Mouse (Mus musculus) adipocyte (in vitro differentiated cells): ENCODE data around the gene Dpp8.
"Not testable (repeated sequence)": the region's sequence is repeated elsewhere in the genome, so short reads cannot be mapped to it uniquely, and the experiment has no call there.

Source experiments
- DNase-seq: peaks from one replicate; pipeline ENCODE4 v3.0.0-alpha.2; 2016; ENCODE audit warnings: low spot score

Dpp8 gene

DNA sequence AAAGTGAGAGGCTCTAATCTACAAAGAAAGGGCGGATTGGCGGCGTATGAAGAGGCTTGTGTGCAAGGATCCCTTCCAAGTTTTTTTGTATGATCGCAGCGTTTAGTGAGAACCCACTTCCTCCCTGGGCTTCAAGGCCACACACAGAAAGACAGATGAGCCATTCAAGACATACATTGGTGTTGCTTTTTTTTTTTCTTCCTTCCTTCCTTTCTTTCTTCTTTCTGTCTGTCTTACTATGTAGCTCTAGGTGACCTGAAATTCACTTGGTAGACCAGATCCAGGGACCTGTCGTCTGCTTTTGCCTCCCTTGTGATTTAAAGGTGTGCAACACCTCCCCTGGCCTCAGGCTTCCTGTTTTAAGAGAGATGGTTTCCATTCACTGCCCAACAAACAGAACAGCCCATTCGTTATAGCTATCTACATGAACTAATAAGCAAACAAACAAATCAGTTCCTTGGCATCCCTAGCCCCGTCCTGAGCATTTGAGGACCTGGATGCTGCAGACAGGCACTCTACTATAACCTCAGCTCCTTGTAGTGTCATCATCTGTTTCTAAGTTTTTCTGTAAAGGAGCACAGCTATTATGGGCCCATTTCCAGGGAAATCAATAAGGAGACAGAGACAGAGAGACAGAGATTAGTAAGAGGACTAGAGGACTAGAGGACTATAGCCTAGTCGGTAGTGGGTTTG is 10.2 kb upstream of the Dpp8 start:
- DNase-seq = no peak

DNA sequence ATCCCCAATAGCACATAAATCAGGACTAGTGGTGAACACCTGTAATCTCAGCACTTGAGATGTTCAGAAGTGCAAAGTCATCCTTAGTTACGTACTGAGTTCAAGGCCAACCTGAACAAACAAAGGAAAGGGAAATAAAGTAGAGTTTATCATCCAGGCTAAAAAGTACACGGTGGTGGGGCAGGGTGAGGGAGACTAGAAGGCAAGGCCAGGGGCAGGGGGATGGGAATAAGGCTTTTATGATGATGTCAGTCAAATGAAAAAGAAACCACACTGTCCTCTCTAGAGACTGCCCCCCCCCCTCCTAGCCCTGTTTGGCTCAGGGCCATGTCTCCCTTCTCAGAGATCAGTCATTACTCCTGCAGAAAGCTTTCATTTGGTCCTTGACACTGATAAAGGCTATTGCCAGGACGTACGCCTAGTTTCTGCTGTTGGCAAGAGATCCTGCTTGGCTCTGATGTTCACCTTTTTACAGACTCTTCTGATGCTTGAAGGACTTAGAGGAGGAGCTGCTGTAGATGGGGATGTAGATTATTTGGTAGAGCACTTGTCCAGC is 9.6 kb upstream of the Dpp8 start:
- no peak for DNase-seq

DNA sequence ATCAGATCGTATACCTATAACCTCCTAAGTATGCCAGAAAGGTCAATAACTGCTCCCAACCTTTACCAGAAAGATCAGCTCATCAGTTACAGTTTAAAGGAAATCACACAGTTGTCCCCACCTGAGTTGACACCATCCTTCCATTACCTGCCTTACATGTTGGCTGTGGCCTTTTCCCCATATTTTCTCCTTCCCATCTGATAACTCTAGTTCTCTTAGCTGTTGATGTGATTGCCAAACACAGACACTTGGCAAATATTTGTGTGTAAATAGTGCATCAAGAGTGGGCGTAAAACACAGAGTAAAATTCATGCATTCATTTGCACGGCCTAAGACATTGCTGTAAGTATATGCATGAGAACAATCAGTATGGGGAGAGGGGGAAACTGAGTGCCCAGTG is 8.8 kb upstream of the Dpp8 start:
- no peak for DNase-seq

DNA sequence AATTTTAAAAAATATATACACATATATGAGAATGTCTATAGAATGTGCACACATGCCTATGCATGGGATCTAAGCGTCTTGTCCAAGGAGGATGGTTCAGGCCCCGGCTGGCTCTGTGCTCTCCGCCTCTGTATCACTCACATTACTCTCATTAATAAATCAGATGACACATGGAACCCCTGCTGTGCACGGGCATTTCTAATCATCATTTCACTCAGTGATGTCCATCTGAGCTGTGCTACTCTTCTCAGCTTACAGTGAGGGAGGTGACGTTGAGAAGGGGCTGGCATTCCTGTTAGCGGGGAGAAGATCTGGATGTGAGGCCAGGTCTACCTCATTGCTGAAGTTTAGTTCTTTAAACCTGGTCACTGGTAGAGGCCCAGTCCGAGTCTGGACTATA is 5.0 kb upstream of the Dpp8 start:
- DNase-seq = no peak

DNA sequence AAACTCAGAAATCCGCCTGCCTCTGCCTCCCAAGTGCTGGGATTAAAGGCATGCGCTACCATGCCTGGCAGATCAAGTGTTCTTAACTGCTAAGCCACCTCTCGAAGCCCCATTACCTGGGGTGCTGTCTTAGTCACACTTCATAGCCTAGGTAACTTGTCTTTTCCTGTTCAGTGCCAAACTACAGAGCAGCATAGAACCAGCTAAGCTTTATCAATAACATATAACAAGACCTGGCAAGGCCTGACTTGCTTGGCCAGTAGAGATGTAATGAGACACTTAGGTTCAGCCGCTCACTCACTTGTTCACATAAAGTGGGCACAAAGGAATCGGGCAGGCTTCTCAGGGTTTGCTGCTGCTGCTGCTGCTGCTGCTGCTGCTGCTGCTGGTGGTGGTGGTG is 3.9 kb upstream of the Dpp8 start:
- no peak for DNase-seq

DNA sequence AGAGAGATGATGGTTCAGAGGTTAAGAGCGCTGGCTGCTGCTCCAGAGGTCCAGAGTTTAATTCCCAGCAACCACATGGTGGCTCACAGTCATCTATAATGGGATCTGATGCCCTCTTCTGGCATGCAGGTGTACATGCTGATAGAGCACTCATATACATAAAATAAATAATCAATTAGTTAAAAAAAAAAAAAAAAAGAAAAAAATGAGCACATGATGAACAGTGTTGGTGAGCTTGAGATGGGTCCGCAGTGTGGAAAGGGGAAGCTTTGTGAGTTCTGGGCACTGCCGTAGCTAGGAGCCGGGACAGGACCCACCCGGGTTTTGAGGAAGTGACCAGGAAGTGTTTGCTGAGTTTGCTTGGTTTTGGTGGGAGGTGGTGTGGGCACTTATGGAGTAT is 859 bp upstream of the Dpp8 start:
- not testable (repeated sequence) for DNase-seq

DNA sequence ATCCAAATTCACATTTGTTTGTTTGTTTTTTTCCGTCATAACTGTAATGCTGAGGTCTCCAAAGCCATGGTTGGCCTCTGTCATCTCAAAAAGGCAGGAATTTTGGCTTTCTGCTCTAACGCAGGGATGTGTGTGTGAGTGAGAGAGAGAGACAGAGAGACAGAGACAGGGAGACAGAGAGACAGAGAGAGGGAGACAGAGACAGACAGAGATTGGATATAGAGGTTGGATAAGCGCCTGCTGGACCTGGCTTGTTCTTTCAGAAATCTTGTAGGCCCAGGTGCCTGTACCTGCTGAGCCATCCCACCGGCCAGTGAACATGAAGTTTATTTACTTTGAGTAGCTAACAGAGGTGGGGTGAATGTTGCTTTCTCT is 333 bp upstream of the Dpp8 start:
- no peak for DNase-seq

DNA sequence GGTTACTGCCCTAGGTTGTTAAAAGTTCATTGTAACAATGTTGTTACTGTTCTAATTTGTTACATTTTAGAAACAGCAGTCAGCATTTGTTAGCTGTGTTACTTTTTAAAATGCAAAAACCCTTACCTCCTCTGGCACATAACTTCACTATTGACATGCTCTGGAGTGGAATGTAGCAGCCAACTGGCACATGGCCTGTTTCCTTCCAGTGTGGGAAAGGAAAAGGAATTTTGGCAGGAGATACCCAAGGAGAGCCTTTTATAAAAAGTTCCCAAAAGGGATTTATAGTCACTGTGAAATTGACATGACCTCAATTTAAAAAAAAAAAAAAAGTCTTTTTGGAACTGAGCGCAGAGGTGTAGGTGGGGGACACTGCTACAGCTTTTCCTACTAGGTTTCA is 4.2 kb downstream of the Dpp8 start:
- DNase-seq = peak; percentile 94

DNA sequence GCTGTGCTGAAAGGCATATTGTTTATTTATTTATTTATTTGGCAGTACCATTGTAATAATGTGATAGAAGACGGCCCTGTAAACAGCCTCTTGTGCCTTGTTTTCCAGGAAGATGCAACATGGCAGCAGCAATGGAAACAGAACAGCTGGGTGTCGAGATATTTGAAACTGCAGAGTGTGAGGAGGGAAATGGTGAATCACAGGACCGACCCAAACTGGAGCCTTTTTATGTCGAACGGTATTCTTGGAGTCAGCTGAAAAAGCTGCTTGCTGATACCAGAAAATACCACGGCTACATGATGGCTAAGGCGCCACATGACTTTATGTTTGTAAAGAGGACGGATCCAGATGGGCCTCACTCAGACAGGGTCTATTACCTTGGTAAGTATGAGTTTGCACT is 4.6 kb downstream of the Dpp8 start:
- no peak for DNase-seq

DNA sequence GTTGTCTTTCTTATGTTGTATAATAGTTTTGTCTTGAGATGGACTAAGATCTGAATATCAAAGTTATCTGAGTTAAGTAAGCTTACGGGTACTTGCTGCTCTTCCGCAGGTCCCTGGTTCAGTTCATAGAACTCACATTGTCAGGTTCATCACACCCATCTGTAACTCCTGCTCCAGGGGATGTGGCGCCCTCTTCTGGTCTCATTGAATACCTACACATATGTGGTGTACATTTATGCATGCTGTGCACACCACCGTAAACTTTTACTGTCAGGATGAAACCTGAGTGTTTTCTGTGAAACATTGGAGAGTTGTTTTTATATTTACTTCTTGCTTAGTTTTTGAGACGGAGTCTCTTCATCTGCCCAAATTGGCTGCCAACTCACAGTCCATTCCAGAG is 9.2 kb downstream of the Dpp8 start:
- DNase-seq = no peak

DNA sequence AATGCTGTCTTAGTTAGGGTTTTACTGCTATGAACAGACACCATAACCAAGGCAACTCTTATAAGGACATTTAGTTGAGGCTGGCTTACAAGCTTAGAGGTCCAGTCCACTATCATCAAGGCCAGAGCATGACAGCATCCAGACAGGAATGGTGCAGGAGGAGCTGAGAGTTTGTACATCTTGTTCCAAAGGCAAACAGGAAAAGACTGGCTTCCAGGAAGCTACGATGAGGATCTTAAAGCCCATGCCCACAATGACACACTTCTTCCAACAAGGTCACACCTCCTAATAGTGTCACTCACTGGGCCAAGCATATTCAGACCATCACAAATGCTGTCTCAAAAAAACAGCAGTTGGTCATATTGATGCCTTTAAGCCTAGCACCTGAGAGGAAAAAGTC is 14.8 kb downstream of the Dpp8 start:
- no peak for DNase-seq

DNA sequence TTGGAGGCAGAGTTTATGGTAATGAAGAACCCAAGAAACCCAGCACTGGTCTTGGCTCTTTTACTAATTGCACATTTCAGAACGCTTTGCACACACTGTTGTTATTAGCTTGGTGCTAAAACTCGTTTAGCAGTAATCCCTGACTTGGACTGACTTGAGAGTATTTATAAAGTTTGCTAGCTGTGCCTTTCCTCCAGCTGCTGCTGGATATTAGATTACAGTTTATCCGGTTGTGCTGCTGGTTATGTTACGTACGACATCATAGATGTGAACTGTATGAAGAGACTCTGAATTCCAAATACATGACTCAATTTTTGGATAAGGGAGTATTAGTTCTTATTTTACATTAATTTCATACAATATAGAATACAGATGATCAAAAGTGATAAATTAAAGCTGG is 17.2 kb downstream of the Dpp8 start:
- DNase-seq = no peak

DNA sequence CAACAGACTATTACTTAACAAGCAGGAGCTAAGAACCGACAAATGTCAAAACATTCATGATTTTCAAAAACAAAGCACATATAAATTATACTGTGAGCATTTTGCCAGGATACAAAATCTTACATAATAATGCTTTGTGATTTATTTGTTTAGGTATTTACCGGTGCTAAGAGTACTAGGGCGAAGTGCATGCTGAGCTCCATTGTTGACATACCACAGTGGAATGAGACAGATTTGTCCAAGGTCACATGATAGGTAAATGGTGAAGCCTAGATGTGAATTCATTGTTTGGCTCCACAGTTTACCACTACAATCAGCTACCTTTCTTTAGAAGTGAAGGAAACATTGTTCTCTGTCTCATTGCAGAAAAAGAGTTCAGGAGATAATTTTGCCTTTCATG is 18.8 kb downstream of the Dpp8 start:
- DNase-seq = peak; percentile 39

DNA sequence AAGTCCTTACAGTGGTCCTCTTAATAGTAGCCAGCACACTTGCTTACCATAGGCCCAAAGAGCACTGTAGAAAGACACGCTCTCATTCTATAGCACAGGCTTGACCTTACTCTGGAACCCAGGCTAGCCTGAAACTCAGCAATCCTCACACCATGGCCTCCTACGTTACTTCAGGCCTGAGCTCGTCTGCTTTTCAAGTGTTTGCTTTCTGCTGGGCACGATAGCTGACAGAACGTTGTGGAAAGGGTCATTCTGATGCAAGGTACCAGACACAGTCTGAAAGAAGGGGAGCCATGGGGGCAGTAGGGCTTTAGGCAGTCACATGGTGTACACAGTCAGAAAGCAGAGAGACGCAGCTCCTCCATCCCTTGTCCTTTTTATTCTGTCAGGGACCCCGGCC is 32.0 kb downstream of the Dpp8 start:
- DNase-seq = no peak

DNA sequence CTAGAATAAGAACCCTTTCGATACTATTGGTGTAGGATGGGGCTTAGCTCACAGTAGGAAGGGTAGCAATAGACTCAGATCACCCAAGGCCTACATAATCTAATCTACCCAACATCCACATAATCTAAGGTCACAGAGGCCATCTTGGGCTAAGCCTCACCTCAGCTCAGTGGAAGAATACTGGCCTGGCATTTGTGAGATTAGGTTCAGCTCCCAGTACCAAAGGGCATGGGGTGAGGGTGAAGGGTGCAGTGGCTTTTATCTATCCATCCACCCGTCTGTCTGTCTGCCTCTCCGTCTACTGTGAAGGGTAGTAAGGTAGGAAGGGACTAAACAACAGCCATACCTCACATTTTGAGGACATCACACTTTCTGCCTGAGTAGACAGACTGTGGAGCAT is 38.4 kb downstream of the Dpp8 start:
- DNase-seq = no peak

DNA sequence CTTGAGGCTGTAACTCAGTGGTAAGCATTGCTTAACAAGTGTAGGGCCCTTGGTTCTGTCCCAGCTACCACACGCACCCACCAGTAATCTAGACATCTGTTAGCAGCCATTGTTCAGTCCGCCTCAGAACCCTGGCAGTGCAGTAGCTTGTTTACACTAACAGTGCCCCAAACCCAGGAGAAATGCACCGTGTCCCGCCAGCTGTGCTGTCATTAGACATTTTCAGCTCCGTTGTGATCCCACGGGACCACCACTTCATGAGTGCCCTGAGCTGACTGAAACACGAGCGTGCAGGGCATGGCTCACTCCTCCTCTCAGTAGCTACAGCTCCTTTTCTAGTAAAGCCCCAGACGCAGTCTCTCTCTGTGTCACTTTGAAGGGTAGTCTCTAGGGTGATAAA is 41.3 kb downstream of the Dpp8 start:
- no peak for DNase-seq

DNA sequence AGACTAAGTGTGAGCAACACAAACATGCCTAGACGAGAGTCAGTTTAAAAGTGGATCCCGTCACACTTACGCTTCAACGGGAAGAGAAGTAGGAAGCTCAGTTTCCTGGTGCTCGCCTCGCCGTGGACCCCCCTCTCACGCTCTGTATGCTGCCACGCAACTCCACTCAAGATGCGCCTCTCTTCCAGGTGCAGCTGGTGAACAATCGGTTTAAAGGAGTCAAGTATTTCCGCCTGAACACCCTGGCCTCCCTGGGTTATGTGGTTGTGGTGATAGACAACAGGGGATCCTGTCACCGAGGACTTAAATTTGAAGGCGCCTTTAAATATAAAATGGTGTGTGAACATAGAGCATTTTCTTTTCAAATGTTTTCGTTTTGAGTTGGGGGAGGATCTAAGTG is 42.0 kb downstream of the Dpp8 start:
- no peak for DNase-seq

DNA sequence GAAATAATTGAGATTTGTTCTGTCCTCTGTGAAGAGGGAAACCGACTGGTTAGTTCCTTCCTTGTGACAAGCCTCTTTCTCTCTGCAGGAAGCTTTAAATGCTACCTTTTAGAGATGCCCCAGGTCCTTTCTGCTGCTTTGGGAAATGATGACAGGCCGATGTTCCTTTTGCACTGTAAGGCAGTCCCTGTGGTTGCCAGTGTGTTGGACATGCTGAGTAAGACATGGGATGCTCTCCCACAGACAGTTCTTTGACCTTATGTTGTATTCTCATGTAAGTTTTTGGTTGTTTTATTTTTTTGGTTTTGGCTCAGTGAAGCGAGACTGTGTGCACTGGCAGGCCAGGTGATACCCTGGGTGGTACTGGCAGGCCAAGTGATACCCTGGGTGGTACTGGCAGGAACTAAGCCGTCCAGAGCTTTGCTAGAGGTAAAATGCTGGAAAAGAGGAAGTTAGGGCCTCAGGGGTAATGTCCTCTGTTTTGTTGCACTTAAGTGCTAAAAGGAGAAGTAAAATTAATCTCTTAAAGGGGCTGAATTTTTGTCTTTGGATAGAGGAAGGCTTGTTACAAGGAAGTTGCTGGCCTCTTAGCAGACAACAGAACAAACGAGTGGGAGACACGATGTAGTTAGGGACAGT is 42.8 kb downstream of the Dpp8 start:
- DNase-seq = no peak

DNA sequence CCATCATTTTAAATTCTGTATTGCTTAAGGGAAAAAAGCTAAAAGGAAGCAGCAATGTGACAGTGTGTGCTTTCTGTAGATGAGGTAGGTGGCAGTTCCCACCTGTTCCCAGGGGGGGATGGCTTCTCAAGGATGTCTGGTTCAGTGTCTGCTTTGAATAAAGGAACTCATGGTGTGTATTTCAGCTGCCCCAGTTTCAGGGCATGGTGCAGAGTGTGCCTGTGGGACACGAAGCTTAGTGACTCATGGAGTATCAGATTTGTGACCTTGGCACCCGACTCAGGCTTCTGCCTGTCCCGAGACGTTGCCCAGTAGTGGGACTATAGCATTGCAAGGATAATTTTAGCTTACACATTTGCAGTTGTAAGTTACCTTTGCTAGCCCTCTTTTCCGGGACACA is 45.3 kb downstream of the Dpp8 start:
- DNase-seq = no peak

DNA sequence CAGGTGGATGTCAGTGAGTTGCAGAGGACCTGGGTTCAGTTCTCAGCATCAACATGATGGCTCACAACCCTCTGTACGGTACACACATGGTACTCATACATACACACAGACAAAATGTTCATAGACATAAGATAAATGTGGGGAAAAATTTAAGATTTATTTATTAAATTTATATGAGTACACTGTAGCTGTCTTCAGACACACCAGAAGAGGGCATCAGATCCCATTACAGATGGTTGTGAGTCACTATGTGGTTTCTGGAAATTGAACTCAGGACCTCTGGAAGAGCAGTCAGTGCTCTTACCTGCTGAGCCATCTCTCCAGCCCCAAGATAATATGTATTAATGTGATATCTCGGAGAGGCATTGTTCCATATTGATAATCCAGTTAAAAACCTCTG is 47.9 kb downstream of the Dpp8 start:
- not testable (repeated sequence) for DNase-seq

DNA sequence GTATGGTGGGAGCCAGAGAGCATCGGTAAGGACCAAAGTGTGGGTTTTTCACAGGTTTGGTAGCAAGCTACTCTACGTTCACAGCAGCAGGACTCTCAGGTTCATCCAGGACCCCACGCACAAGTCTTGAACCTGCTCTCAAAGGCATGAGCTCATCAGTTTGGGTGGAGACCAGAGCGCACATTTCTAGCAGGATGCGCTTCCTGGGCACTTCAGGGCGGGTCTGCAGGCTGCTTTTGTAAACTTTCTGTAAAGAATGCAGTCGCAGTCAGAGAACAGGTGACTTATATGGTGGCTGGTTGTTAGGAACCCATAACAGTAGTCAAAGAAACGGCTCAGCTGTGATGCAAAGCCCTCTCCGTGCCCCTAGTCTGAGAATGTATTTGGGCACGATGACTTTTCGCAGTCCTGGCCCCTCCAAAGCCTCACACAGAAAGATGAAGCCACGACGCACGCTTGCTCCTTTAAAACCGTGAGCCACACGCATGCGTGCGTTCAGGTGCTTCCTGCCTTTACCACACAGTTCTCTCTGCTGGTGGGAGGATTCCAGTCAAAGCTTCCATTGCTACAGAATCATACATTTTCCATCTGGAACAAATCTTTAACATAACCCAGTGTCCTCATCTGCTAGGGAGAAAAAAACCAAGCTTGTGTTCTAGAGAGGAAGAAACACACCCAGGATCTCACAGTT is 51.0 kb downstream of the Dpp8 start:
- DNase-seq = no peak

DNA sequence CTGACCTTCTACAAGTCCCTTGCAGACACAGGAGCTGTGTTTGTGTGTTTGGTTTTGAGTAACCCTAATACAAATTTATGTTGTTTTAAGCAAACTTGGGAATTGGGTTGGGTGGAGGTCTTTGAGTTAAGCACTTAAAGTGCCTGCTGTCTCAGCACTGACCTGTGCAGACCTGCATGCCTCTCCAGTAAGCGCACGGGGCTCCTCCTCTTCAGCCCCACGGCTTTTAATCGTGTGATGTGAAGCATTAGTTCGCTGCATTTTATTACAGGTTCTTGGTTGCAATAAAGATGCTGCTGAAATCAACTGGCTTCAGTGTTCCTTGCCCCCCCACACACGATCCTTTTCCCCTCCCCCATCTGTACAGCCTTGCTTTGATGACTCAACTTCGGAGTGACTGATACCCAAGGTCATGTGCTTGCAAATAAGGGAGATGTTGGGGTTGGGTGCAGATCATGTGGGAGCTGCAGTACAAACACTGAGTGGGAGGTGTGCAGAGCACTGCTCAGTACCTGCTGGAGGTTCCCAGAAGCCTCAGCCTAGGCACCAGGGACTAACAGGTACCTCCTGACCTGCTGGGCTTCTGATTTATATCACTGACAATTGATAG is 52.1 kb downstream of the Dpp8 start:
- no peak for DNase-seq

DNA sequence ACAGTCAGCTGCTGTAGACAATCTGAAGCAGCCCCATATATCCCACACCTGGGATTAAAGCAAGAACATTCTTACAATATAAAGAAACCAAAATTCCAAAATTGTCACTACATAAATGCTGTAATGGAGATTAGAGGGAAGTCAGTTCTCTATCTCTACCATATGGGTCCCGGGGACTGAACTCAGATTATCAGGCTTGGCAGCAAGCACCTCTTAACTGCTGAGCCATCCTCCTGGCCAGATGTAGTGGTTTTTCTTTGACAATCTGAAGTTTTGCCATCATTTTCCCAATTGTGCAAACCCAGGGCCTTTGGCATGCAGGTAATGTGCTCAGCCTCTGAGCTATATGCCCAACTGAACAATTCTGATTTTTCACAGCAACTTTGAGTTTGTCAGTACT is 53.1 kb downstream of the Dpp8 start:
- no peak for DNase-seq
